Mouse (Mus musculus): ENCODE results near the gene Gm5269. TPM values are rescaled to one million over a fixed set of nuclear protein-coding genes. Genes with fewer than 3 reads are reported as not detected.
A peak's percentile ranks its signal among the peaks of the same experiment; 100 is the strongest.

The Gm5269 gene
- not detected for total RNA-seq (2021)

DNA sequence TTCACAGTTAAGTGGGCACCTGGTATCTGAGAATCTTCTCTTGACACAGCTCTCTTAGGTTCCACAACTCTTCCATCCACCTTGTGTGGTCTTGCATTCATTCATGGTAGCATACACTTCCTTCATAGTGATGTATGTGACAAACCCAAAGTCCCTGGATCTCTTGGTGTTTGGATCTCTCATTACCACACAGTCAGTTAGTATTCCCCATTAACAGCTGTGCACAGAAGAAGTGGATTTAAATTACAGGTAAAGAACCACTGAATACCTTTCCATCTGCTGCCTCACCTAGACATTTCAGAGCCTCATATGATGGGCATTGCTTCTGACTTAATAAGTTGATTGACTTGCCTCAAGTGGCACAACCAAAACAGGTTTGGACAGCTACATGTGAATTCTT lies at the start of gene Gm5269:
Gm5269 (minus strand) TSS at position 101 of the 400 bp plus-strand sequence.
- intact Hi-C loops (cut with DNase I): no loop called here

DNA sequence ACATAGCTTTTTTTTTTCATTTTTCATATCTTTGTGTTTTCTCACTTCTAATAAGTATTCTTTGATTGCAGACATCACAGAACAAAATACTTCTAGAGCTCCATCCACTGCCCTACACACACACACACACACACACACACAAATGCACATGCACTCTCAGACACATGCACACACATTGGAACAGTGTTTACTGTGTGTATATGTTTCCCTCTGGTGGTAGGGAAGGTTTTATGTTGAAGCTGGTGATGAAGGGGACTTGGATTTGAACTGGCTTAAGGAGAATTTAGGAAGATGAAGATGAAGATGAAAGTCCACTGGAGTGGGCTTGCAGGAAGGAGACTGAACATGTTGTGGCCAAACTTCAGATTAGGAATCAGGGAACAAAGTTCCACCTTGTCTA lies 41.1 kb upstream of the Gm5269 start:
- intact Hi-C loops (cut with DNase I): no loop called here
- no peak for DNase-seq (ENCODE audit: low spot score in 2 of 2)

More for the DNA sequence above, at the start of gene Gm5269:
- DNase-seq (ENCODE audit: low spot score in 2 of 2): no peak

GRCm38 (mm10) chr1:45926911-45927310 lies 36.8 kb upstream of the Gm5269 start:
- DNase-seq (ENCODE audit: low spot score in 2 of 2): no peak
- intact Hi-C loops (cut with DNase I): loop anchor here (5.0 kb wide), 1 partner anchor 100 kb away; no protein-coding TSS in a partner anchor

GRCm38 (mm10) chr1:45926393-45926763 lies 36.3 kb upstream of the Gm5269 start, which contains the start of gene Slc40a1:
Slc40a1 (minus strand) TSS chr1:45926523.
- intact Hi-C loops (cut with DNase I): loop anchor here (5.0 kb wide), 1 partner anchor 99 kb away; no protein-coding TSS in a partner anchor

GRCm38 (mm10) chr1:45925500-45926392 lies 35.7 kb upstream of the Gm5269 start:
- peak; percentile 71 to 75 for DNase-seq (ENCODE audit: low spot score in 2 of 2)
- intact Hi-C loops (cut with DNase I): loop anchor here (5.0 kb wide), 1 partner anchor 98 kb away; no protein-coding TSS in a partner anchor

More at GRCm38 (mm10) chr1:45926393-45926763, 36.3 kb upstream of the Gm5269 start, which contains the start of gene Slc40a1:
- DNase-seq (ENCODE audit: low spot score in 2 of 2): no peak

DNA sequence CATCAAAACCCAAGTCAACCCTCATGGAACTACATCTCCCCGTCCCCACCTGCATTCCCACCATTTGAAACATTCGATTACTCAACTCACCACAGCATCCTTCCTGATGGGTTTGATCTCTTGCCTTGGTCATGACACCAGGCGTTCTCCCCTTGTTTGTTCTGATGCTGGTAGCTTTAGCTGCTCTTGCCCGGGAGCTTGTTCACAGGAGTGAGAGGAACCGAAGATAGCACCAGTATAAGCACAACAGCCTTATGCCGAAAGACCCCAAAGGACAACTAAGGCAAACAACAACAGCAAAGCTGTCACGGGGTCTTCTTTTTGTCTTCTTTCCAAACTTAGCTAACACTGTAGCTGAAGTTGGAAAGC lies 35.0 kb upstream of the Gm5269 start:
- DNase-seq (ENCODE audit: low spot score in 2 of 2): peak in 1 of 2 experiments; percentile 7
- intact Hi-C loops (cut with DNase I): loop anchor here (5.0 kb wide), 1 partner anchor 98 kb away; no protein-coding TSS in a partner anchor

DNA sequence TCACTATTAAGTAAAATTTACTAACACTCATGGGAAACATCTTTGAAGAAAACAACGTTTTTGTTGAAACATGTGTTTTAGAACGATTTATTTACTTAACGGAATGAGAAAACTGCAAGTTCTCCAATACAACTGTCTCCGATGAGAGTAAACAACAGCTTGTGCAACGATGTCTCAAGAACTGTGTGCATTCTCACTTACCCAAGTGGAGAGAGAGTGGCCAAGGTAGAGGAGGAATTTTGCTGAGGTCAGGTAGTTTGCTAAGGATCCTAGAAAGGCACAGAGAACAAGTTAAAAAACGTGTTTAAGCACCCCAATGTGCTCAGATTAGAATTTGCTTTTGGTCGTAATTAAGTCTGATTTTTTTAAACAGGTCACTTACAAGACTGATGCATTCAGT lies 34.4 kb upstream of the Gm5269 start:
- DNase-seq (ENCODE audit: low spot score in 2 of 2): no peak
- intact Hi-C loops (cut with DNase I): no loop called here

DNA sequence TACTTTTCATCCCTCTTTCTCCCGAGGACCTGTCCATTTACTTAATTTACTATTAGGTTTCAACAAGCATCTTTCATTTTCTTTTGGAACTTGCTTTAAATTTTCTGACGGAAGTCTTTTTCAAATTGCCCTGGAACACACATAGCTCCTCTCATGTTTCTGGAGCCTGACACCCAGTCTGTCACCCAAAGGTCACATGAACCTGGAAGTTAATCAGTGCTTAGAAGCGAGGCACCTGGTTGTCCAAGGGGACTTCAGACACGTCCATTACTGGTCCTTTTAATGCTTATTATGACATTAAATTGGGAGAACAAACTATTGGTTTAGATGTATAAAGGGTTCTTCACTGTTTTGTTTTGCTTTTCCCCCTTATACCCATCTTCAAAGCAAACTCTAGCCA lies 33.2 kb upstream of the Gm5269 start:
- intact Hi-C loops (cut with DNase I): no loop called here
- no peak for DNase-seq (ENCODE audit: low spot score in 2 of 2)

GRCm38 (mm10) chr1:45920703-45921102 lies 30.6 kb upstream of the Gm5269 start:
- intact Hi-C loops (cut with DNase I): no loop called here

GRCm38 (mm10) chr1:45919752-45920151 lies 29.7 kb upstream of the Gm5269 start:
- intact Hi-C loops (cut with DNase I): no loop called here
- no peak for DNase-seq (ENCODE audit: low spot score in 2 of 2)

More at GRCm38 (mm10) chr1:45920703-45921102, 30.6 kb upstream of the Gm5269 start:
- no peak for DNase-seq (ENCODE audit: low spot score in 2 of 2)

- intact Hi-C loops (cut with DNase I): no loop called here
- DNase-seq (ENCODE audit: low spot score in 2 of 2): no peak
Observed at GRCm38 (mm10) chr1:45917136-45917803, 27.2 kb upstream of the Gm5269 start.

- intact Hi-C loops (cut with DNase I): no loop called here
- DNase-seq (ENCODE audit: low spot score in 2 of 2): no peak
Observed at GRCm38 (mm10) chr1:45916174-45916573, 26.1 kb upstream of the Gm5269 start.

DNA sequence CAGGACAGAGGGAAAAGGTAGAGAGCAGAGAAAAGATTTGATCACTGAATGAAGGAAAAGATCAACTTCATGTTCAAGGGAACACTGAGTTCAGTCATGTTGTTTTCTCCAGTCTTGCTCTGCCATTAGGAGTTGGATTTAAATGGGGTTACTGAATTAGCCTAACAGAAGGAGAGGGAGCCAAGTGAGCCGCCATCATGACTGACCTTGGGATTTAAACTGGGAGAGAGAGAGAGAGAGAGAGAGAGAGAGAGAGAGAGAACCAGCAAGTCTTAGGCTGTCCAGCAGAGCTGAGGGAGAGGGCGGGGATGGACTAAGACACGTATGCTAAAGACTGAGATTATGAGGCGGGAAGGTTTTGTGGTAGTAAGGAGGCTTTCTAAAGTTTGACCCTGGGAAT lies 24.2 kb upstream of the Gm5269 start:
- no peak for DNase-seq (ENCODE audit: low spot score in 2 of 2)
- intact Hi-C loops (cut with DNase I): no loop called here

DNA sequence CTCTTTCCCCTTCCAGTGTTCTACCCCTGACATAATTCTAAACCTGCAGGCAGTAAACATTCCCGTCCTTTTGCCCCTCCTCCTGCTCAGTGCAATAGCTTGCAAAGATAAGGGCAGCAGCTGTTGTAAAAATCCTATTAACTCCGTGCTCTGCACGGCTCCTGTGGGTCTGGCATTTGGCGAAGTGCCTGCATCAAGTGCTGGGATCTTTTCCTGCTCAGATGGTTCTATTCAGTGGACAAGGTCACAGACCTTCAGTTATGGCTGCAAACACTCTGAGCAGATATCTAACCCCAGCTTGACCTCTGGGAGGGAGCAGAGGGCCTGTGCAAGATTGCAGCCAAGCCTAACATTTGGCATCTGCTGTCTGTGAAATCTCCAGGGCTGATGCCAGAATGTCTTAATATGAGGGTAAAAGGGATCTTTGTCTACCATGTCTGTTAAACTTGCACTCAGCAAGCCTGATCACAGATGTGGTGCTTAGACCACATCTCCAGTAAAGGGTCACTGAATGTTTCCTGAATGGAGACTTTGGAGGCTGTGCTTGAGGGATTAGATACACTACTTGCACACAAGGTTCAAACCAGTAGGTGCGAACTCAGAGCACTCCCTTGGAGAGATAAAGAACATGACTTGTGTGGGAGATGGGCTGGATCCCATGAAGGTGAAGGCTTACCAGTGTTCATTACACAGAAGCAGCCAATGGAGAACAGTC lies 15.2 kb upstream of the Gm5269 start:
- DNase-seq (ENCODE audit: low spot score in 2 of 2): no peak
- intact Hi-C loops (cut with DNase I): no loop called here

DNA sequence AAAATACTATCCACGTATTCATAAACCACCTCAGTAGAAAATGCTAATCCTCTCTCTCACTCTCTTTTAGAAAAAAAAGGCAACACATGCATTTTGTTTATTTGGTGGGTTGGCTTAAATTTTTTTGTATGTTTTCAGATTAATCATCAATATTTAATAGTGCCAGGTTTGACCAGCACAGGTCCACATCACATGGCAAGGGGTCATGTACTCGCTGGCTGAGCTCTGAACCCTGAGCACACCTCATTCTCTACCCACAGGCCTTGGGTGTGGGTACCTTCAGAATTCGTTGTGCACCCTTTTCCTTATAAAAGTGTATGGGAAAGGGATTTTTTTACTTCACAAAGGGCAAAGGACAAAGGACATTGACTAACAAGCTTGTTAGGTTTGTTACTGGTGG lies 14.1 kb upstream of the Gm5269 start:
- intact Hi-C loops (cut with DNase I): no loop called here
- DNase-seq (ENCODE audit: low spot score in 2 of 2): no peak

GRCm38 (mm10) chr1:45898044-45898443 lies 8.0 kb upstream of the Gm5269 start:
- intact Hi-C loops (cut with DNase I): no loop called here
- no peak for DNase-seq (ENCODE audit: low spot score in 2 of 2)

DNA sequence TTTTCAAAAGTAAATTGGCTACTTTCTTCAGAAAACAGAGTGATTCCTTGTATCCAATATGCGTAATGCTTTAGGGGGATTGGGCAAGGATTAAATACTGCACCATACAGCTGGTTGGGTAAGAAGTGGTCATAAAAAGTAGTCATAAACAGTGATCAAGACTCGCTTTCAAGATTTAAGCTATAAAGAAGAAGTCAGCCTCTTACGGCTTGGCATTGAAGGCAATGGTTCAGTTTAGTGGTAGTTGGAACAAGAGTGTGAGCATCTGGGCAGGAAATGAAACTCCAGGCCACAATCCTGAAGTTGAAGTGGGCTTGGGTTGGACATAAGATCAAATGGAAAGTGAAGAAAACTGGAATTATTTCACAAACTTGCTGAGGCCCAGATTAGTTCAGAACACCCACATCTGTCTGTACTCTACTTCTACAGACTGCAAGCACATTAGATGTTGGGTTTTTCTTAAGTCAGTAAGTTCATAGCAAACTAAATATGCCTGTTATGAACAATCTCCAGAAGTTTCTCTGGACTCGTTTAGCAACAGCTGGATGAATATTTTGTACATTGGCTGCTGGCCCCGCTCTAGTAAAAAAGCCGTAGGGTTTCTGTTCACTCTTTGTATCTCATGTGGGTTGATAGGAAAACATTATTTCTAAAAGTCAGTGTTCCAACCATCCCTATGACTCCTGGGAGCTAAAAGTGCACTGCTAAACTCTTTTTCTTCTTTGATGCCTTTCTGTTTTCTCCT lies 4.3 kb upstream of the Gm5269 start:
- DNase-seq (ENCODE audit: low spot score in 2 of 2): no peak
- intact Hi-C loops (cut with DNase I): no loop called here

DNA sequence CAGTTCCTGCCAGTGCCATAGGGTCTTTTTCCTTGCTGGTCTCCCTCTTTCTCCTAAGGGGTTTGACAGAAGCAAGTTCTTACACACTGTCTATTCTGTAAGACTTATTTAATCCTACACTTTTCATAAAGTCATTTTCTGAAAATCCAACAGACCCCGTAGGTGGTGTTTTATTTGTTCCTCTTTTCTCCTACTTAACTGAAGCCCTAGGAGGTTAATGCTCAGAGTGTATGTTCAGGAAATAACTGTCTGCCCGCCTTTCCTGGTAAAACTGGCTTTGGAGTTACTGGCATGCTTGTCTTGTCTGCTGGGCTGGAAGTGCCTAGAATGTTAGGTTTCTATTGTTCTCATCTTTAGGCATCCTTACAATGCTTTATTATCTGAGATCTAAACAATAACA lies 1.9 kb upstream of the Gm5269 start:
- intact Hi-C loops (cut with DNase I): no loop called here
- DNase-seq (ENCODE audit: low spot score in 2 of 2): no peak

DNA sequence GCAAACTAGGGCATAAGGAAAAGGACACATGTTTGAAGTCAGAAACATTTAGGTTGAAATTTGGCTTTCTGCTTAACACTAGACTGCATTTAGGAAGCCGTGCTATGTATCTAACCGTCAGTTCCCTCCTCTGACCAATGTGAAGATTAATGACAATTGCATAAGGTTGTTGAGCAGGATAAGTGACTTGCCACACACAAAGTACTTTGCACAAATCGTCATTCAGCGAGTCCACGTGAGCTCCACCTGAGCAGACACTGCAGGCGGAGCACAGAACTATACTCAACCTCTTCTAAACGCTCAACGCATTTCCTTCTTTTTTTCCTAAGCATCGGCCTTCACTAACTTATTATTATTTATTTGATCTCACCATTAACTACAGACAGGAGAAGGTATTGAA lies 3.3 kb downstream of the Gm5269 start:
- intact Hi-C loops (cut with DNase I): no loop called here
- no peak for DNase-seq (ENCODE audit: low spot score in 2 of 2)
